Mouse (Mus musculus) spleen, postnatal 36 days (tissue): ENCODE measurements around the gene Cul4a.
A peak's percentile ranks its signal among the peaks of the same experiment; 100 is the strongest.

ENCODE experiments used
- DNase-seq, 2 experiments: peaks; one replicate each; pipeline ENCODE4 v3.0.0; 2022; ENCODE audit warnings: low spot score in 2 of 2, mixed read lengths in 1 of 2

Gene Cul4a

GRCm38 (mm10) chr8:13139641-13140182, 34.3 kb downstream of the Cul4a start:
- no peak for DNase-seq

GRCm38 (mm10) chr8:13141681-13142080, 36.3 kb downstream of the Cul4a start:
- DNase-seq, result no peak

- DNase-seq, result no peak
These were observed 43.1 kb downstream of the Cul4a start for GRCm38 (mm10) chr8:13148476-13148875.

GRCm38 (mm10) chr8:13149287-13149686, 43.9 kb downstream of the Cul4a start:
- no peak for DNase-seq

GRCm38 (mm10) chr8:13149866-13150265, 44.4 kb downstream of the Cul4a start:
- DNase-seq, result no peak

- no peak for DNase-seq
These were observed 45.5 kb downstream of the Cul4a start for GRCm38 (mm10) chr8:13150929-13151328.

- DNase-seq, result no peak
These were observed 48.7 kb downstream of the Cul4a start for GRCm38 (mm10) chr8:13154099-13154498.

GRCm38 (mm10) chr8:13155358-13155757, 49.9 kb downstream of the Cul4a start:
- DNase-seq, result peak in 1 of 2 experiments; percentile 8

GRCm38 (mm10) chr8:13156327-13157097, 51.1 kb downstream of the Cul4a start:
- no peak for DNase-seq

- peak; percentile 95 to 96 for DNase-seq
These were observed 53.4 kb downstream of the Cul4a start, which contains the start of gene Lamp1 for GRCm38 (mm10) chr8:13158718-13159376. TSS of gene Lamp1 (plus strand) at chr8:13159161.

GRCm38 (mm10) chr8:13159377-13159881, 54.0 kb downstream of the Cul4a start:
- DNase-seq, result no peak

- DNase-seq, result no peak
These were observed 55.3 kb downstream of the Cul4a start for GRCm38 (mm10) chr8:13160691-13161090.

- no peak for DNase-seq
These were observed 56.7 kb downstream of the Cul4a start for GRCm38 (mm10) chr8:13162098-13162497.

- no peak for DNase-seq
These were observed 58.1 kb downstream of the Cul4a start for GRCm38 (mm10) chr8:13163563-13163962.

GRCm38 (mm10) chr8:13164361-13164760, 58.9 kb downstream of the Cul4a start:
- DNase-seq, result no peak

- DNase-seq, result no peak
These were observed 65.1 kb downstream of the Cul4a start for GRCm38 (mm10) chr8:13170510-13170909.

- no peak for DNase-seq
These were observed 68.9 kb downstream of the Cul4a start for GRCm38 (mm10) chr8:13174305-13174704.

- no peak for DNase-seq
These were observed 69.4 kb downstream of the Cul4a start for GRCm38 (mm10) chr8:13174811-13175210.

GRCm38 (mm10) chr8:13175650-13176049, 70.2 kb downstream of the Cul4a start:
- no peak for DNase-seq

- DNase-seq, result no peak
These were observed 71.9 kb downstream of the Cul4a start for GRCm38 (mm10) chr8:13177173-13177852.

- DNase-seq, result no peak
These were observed 72.7 kb downstream of the Cul4a start for GRCm38 (mm10) chr8:13178137-13178536.

GRCm38 (mm10) chr8:13179482-13179881, 74.1 kb downstream of the Cul4a start:
- no peak for DNase-seq
